Mouse (Mus musculus) kidney, postnatal 36 days (tissue): ENCODE data around the gene Tspyl4.

Source experiments
- DNase-seq, 2 experiments: peaks; one replicate each; pipeline ENCODE4 v3.0.0; 2021 to 2022; ENCODE audit warnings: mixed read lengths in 2 of 2

The Tspyl4 gene

DNA sequence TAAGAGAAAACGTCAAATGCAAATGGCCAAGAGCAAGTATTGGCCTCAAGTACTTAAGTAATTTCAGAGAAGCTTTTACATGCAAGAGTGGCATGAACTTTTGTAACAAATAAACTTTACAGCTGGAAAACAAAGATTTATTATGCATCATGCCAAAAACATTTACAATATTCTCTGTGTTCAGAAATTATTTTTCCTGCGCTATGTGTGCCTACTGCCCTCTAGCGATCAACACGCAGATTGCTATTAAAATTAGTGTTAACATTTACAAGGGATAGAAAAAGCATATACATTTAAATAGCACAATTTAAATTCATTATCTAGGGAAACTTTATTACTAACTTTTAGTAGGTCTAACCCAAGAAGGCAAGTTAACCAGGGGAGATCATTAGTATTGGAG is 29.5 kb downstream of the Tspyl4 start:
- peak in 1 of 2 experiments; percentile 17 for DNase-seq

DNA sequence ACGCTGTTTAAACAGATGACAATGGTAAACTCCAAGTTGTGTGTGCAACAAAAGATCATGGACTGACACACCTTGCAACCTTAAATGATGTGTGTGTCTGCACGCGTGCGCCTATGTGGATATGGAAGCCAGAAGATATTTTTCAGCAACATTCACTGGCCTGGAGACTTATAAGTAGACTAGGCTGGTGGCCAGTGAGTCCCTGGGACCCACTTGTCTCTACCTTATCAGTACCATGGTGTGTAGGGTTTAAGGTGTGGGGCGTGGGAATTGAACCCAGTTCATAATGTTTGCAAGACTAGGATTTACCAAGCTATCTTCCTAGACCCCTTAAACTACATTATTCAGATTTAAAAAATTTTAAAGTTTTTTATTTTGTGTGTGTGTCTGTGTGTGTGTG is 29.9 kb downstream of the Tspyl4 start:
- no peak for DNase-seq

DNA sequence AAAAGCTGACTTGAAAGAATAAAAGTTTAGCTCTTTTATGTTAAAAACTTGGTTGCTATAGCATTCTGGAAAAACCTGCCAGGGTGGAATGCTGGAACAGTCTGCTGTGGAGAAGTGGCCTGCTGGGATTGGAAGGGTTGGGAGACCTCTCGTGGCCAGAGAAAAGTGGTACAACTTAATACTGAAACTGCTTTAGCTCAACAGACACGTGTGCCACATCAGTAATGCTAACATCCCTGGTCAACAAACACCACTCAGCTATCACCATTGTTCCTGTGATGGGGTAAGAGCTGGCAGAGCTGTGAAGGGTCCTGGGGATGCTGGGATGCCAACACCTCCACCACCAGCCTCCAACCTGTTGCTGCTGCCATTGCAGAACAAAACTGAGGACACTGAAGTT is 31.1 kb downstream of the Tspyl4 start:
- DNase-seq = peak; percentile 50 to 67

DNA sequence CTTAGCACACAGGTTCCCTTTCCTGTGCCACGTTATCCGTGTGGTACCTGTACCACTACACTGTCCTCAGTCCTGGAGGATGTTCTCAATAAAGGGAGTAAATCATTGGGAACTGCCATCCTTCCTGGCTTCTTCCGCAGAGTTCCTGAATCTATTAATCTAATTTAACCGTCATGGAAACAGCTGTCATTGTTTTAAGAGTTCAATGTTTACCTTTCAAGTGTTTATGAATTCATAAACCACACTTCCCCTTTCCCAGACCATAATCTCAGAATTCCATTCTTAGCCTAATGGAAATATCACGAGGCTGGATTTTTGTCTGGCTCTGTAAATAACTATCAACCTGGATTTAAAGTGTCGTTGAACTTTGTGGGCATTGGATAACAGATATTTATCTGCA is 43.8 kb downstream of the Tspyl4 start:
- DNase-seq = no peak

DNA sequence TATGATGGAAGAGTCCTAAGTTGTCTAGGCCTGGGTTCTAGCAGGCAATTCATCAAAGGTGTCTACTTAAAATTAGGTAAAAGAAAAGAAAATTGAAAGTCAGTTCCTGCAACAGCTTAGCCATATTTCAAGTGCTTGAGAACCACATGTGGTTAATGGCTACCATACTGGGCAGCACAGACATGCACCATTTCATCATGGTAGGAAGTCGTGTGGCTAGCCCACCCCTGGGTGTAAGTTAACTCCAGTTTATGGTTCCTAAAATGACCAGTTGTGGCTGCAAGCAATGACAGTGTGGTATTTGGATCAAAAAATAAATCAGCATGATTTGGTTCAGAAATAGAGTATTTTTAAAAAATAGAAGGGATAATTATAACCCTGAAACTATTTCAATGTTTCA is 44.6 kb downstream of the Tspyl4 start:
- DNase-seq = no peak
